Mouse (Mus musculus): Measurements from ENCODE around the gene Sorl1. TPM values are rescaled to one million over a fixed set of nuclear protein-coding genes. Genes with fewer than 3 reads are reported as not detected.

The Sorl1 gene
- total and polyA plus RNA-seq, 3 experiments: 2.5 to 12.3 (median 6.3) TPM

DNA sequence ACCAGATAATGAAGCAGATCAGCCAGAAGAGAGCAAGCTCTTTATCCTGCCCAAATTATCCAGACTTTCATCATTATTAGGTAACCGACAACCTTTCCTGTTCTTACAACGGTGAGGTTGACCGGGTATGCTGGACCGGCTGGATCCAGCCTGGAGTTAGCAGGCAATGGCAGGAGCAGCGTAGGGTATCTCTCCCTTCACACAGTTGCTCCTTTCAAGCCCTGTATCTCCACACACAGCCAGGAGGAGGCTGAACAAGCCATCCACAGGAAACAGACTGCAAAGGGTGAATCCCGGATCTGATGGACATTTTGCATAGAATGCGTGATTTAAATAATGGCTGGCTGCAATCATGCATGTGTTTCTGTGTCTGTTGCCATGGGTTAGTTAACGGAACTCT is 208.5 kb downstream of the Sorl1 start:
- H3K27me3 ChIP-seq (replicated peaks): no peaks in the 10 kb centered on the region
- H3K4me3 ChIP-seq (replicated peaks in 1 of 3; ENCODE audit: low read depth in 2 of 3, low read length in 2 of 3, poor library complexity in 1 of 3): no peak overlapping the region
- no peaks in the 10 kb centered on the region for H3K9me3 ChIP-seq (replicated peaks; ENCODE audit: low read length)
- no peaks in the 10 kb centered on the region for H3K4me1 ChIP-seq (ENCODE audit: control insufficient read depth in 1 of 2, insufficient read depth in 2 of 2)
- no peaks in the 10 kb centered on the region for H3K36me3 ChIP-seq (replicated peaks in 1 of 2; ENCODE audit: control insufficient read depth in 1 of 2, insufficient read depth in 1 of 2, low read length in 1 of 2)
- DNase-seq (ENCODE audit: extremely low read depth): no peak
- no peak overlapping the region for H3K9ac ChIP-seq (ENCODE audit: insufficient read depth, low read depth)
- no peaks in the 10 kb centered on the region for H3K79me2 ChIP-seq (replicated peaks; ENCODE audit: control insufficient read depth, extremely low read depth, insufficient read depth, poor library complexity, severe bottlenecking)
- dilution Hi-C loops (cut with MboI; ENCODE audit: extremely low pct_ligation_motif_present, extremely low pct_unique_long_range_greater_than_20kb, low sequenced_read_pairs) (no loop called here), in situ Hi-C loops (cut with MboI; ENCODE audit: low pct_ligation_motif_present, low pct_unique_long_range_greater_than_20kb, low sequenced_read_pairs) (no loop called here)
- H3K27ac ChIP-seq (ENCODE audit: insufficient read depth, low read depth): no peak overlapping the region
- H3K4me2 ChIP-seq (ENCODE audit: insufficient read depth, low read depth, poor library complexity, severe bottlenecking): no peak overlapping the region
- TF ChIP-seq MEF2A (IDR thresholded peaks at IDR 0.05; ENCODE audit: borderline replicate concordance, low read depth, low read length) (no peak), E2F4 (IDR thresholded peaks at IDR 0.05; ENCODE audit: insufficient replicate concordance, low read depth, low read length) (no peak), RCOR1 (conservative IDR thresholded peaks at IDR 0.05; ENCODE audit: low read depth, low read length) (no peak), NELFE (IDR thresholded peaks at IDR 0.05; ENCODE audit: low read depth, low read length) (no peak), MAFK (IDR thresholded peaks at IDR 0.05; ENCODE audit: insufficient replicate concordance, low read length) (no peak), TCF12 (IDR thresholded peaks at IDR 0.05; ENCODE audit: low read depth, low read length) (no peak), KAT2A (IDR thresholded peaks at IDR 0.05; ENCODE audit: insufficient replicate concordance, low read length) (no peak), USF2 (conservative IDR thresholded peaks at IDR 0.05; ENCODE audit: low read depth, low read length) (no peak), ZMIZ1 (IDR thresholded peaks at IDR 0.05; ENCODE audit: low read depth, low read length) (no peak), ELF1 (IDR thresholded peaks at IDR 0.05; ENCODE audit: low read depth, low read length) (no peak), SIN3A (IDR thresholded peaks at IDR 0.05; ENCODE audit: low read length) (no peak), MAX (IDR thresholded peaks at IDR 0.05; ENCODE audit: low read length) (no peak), TBP (conservative IDR thresholded peaks at IDR 0.05; ENCODE audit: low read depth, low read length) (no peak), PAX5 (IDR thresholded peaks at IDR 0.05; ENCODE audit: low read length) (no peak), ETS1 (conservative IDR thresholded peaks at IDR 0.05; ENCODE audit: low read depth, low read length) (no peak), CTCF (conservative IDR thresholded peaks at IDR 0.05 in 1 of 2, IDR thresholded peaks at IDR 0.05 in 1 of 2; ENCODE audit: low read depth in 2 of 2, low read length in 2 of 2) (no peak), HCFC1 (IDR thresholded peaks at IDR 0.05; ENCODE audit: low read depth, low read length) (no peak)

Other genes with a start within 250 kb of the Sorl1 start
- 23.3 and 32.0 TPM in 2 replicates for gene Sc5d, start 140.0 kb upstream of the Sorl1 start, total RNA-seq (2012; rRNA removed)
- 89.1 and 111 TPM in 2 replicates for gene Sc5d, start 140.0 kb upstream of the Sorl1 start, total RNA-seq (2014; rRNA removed)
- 70.6 and 77.4 TPM in 2 replicates for gene Sc5d, start 140.0 kb upstream of the Sorl1 start, polyA plus RNA-seq (2012; ENCODE audit: insufficient read length, low read depth)

All from CH12.LX (cell line).